Mouse (Mus musculus): ENCODE measurements around the gene P4ha3. TPM values are rescaled to one million over a fixed set of nuclear protein-coding genes. Genes with fewer than 3 reads are reported as not detected.
A peak's percentile ranks its signal among the peaks of the same experiment; 100 is the strongest.
"Not testable (repeated sequence)": the region's sequence is repeated elsewhere in the genome, so short reads cannot be mapped to it uniquely, and the experiment has no call there.

The P4ha3 gene
- total and polyA plus RNA-seq, 2 experiments from 2014 or later: 2.9 to 9.3 TPM

- Histone ChIP-seq H3K27me3 (ENCODE audit: insufficient read depth, low read length) (no peaks in the 10 kb centered on the region), H3K4me3 (ENCODE audit: low read length) (no peak overlapping the region), H3K9me3 (ENCODE audit: low read length) (no peaks in the 10 kb centered on the region), H3K4me2 (ENCODE audit: low read depth, low read length) (no peak overlapping the region), H3K4me1 (ENCODE audit: insufficient read depth, low read length) (no peaks in the 10 kb centered on the region), H3K9ac (replicated peaks; ENCODE audit: low read length) (no peak overlapping the region), H3K27ac (no peak overlapping the region), H3K36me3 (ENCODE audit: insufficient read depth, low read length) (peaks cover 16% of the 10 kb centered on the region)
- TF ChIP-seq CTCF (IDR thresholded peaks at IDR 0.05; ENCODE audit: low read depth): no peak
- ATAC-seq: no peak
- 85% methylated on average over 3 of the region's 3 CpGs for WGBS
- DNase-seq (ENCODE audit: low spot score): no peak
Observed at GRCm38 (mm10) chr7:100262350-100262749, 23.0 kb upstream of the P4ha3 start.

DNA sequence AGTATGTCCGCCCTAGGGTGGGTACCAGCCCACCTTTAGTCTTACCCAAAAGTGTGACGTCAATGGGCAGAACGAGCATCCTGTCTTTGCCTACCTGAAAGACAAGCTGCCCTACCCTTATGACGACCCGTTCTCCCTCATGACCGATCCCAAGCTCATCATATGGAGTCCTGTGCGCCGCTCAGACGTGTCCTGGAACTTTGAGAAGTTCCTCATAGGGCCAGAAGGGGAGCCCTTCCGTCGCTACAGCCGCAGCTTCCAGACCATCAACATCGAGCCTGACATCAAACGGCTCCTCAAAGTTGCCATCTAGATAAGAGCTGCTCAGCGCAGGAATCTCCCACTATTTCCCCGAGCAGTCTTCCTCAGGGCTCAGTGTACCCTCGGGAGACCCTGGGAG, 20.4 kb upstream of the P4ha3 start:
- not testable (repeated sequence) for H3K4me3 ChIP-seq (ENCODE audit: low read length); ATAC-seq; H3K27me3 ChIP-seq (ENCODE audit: insufficient read depth, low read length); H3K27ac ChIP-seq; H3K9me3 ChIP-seq (ENCODE audit: low read length); H3K4me2 ChIP-seq (ENCODE audit: low read depth, low read length); H3K9ac ChIP-seq (replicated peaks; ENCODE audit: low read length); H3K4me1 ChIP-seq (ENCODE audit: insufficient read depth, low read length); DNase-seq (ENCODE audit: low spot score)
- TF ChIP-seq CTCF (IDR thresholded peaks at IDR 0.05; ENCODE audit: low read depth): peak; percentile 24
- H3K36me3 ChIP-seq (ENCODE audit: insufficient read depth, low read length): peaks cover 23% of the 10 kb centered on the region
- WGBS: 68% methylated on average over 16 of the region's 17 CpGs

- no peaks in the 10 kb centered on the region for H3K4me1 ChIP-seq (ENCODE audit: insufficient read depth, low read length)
- H3K27me3 ChIP-seq (ENCODE audit: insufficient read depth, low read length): no peaks in the 10 kb centered on the region
- no peak for ATAC-seq
- H3K4me3 ChIP-seq (ENCODE audit: low read length): no peak overlapping the region
- DNase-seq (ENCODE audit: low spot score): no peak
- no peak overlapping the region for H3K27ac ChIP-seq
- no peak overlapping the region for H3K9ac ChIP-seq (replicated peaks; ENCODE audit: low read length)
- H3K4me2 ChIP-seq (ENCODE audit: low read depth, low read length): no peak overlapping the region
- no peak for TF ChIP-seq CTCF (IDR thresholded peaks at IDR 0.05; ENCODE audit: low read depth)
- 95% methylated on average over 8 of the region's 8 CpGs for WGBS
- H3K9me3 ChIP-seq (ENCODE audit: low read length): no peaks in the 10 kb centered on the region
- H3K36me3 ChIP-seq (ENCODE audit: insufficient read depth, low read length): peaks cover 11% of the 10 kb centered on the region
Observed at GRCm38 (mm10) chr7:100272369-100272768, 13.0 kb upstream of the P4ha3 start.

DNA sequence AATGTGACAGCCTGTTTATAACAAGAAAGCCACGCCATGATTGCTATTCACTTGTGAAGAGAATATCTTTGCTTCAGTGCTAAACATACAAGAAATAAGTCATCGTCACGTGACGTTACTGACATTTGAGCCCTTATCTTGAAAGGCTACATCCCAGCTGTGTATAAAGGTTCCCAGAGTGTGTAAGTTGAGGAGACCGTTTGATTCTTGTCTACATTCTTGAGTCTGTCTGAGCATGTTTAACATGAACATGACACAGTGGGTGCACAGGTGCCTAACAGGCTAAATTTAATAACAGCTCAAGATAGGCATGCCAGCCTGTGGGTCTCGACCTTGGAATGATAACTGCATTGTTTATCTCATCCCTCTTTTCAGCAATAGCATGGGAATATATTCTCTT, 10.8 kb upstream of the P4ha3 start:
- no peak for ATAC-seq
- no peak overlapping the region for H3K27ac ChIP-seq
- no peak for TF ChIP-seq CTCF (IDR thresholded peaks at IDR 0.05; ENCODE audit: low read depth)

DNA sequence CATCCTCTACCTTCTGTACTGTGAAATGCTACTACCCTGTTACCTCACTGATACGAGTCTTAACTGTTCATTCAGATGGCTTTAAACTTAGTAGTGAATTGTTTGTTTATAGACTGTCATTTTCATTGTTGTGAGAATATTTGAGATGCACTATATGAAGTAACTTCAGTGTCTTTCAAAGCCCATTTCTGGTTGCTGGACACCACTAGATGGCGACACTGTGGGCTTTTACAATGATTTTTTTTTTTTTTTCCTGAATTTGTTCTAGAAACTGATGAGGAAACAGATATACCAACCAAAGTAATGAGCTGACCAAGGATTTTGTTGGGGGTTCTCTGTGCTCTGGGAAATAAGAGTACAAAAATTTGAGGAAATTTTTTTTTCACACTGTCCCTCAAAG, 8.9 kb upstream of the P4ha3 start:
- DNase-seq (ENCODE audit: low spot score) (peak; percentile 56), ATAC-seq (no peak)
- Histone ChIP-seq H3K4me3 (ENCODE audit: low read length) (no peak overlapping the region), H3K4me1 (ENCODE audit: insufficient read depth, low read length) (no peaks in the 10 kb centered on the region), H3K4me2 (ENCODE audit: low read depth, low read length) (no peak overlapping the region), H3K36me3 (ENCODE audit: insufficient read depth, low read length) (no peaks in the 10 kb centered on the region), H3K9ac (replicated peaks; ENCODE audit: low read length) (no peak overlapping the region), H3K27ac (no peak overlapping the region), H3K27me3 (ENCODE audit: insufficient read depth, low read length) (no peaks in the 10 kb centered on the region), H3K9me3 (ENCODE audit: low read length) (no peaks in the 10 kb centered on the region)
- 37% methylated on average over 2 of the region's 2 CpGs for WGBS
- peak; percentile 63 for TF ChIP-seq CTCF (IDR thresholded peaks at IDR 0.05; ENCODE audit: low read depth)

More for the DNA sequence above, 10.8 kb upstream of the P4ha3 start:
- no peaks in the 10 kb centered on the region for H3K9me3 ChIP-seq (ENCODE audit: low read length)
- peaks cover 6% of the 10 kb centered on the region; the same call in 1 of the 2 replicates for H3K36me3 ChIP-seq (ENCODE audit: insufficient read depth, low read length)
- no peak overlapping the region for H3K4me2 ChIP-seq (ENCODE audit: low read depth, low read length)
- DNase-seq (ENCODE audit: low spot score): no peak
- H3K9ac ChIP-seq (replicated peaks; ENCODE audit: low read length): no peak overlapping the region
- no peaks in the 10 kb centered on the region for H3K4me1 ChIP-seq (ENCODE audit: insufficient read depth, low read length)
- no peaks in the 10 kb centered on the region for H3K27me3 ChIP-seq (ENCODE audit: insufficient read depth, low read length)
- WGBS: 87% methylated on average over 6 of the region's 6 CpGs
- no peak overlapping the region for H3K4me3 ChIP-seq (ENCODE audit: low read length)

DNA sequence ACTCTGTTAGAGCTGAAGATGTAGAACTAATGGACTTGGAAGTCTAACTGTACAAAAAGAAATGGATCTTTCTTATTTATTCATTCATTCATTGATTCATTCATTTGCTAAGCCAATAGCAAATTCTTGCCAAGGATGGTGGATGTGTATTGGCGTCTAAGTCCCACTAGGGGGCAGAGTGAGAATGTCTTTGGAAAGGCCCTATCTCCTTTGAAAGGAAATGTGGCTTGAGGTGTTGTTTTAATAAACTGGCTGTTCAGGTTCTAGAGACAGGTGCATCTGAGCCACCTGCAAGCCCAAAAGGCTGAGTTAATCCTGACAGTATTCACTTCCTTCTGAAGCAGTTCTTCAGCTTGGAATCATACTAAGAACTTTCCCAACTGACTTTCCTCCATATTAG, 5.5 kb upstream of the P4ha3 start:
- no peak overlapping the region for H3K9ac ChIP-seq (replicated peaks; ENCODE audit: low read length)
- ATAC-seq (no peak; the same call in 1 of the 2 replicates), DNase-seq (ENCODE audit: low spot score) (peak; percentile 89)
- H3K4me2 ChIP-seq (ENCODE audit: low read depth, low read length): no peak overlapping the region
- WGBS: 0% methylated on average over 1 of the region's 1 CpGs
- H3K27me3 ChIP-seq (ENCODE audit: insufficient read depth, low read length): no peaks in the 10 kb centered on the region
- peaks cover 2% of the 10 kb centered on the region; the same call in 1 of the 2 replicates for H3K4me1 ChIP-seq (ENCODE audit: insufficient read depth, low read length)
- no peak overlapping the region for H3K27ac ChIP-seq
- H3K9me3 ChIP-seq (ENCODE audit: low read length): no peaks in the 10 kb centered on the region
- no peaks in the 10 kb centered on the region for H3K36me3 ChIP-seq (ENCODE audit: insufficient read depth, low read length)
- TF ChIP-seq CTCF (IDR thresholded peaks at IDR 0.05; ENCODE audit: low read depth): peak; percentile 94
- H3K4me3 ChIP-seq (ENCODE audit: low read length): no peak overlapping the region

- WGBS: 45% methylated on average over 3 of the region's 3 CpGs
- no peak overlapping the region for H3K27ac ChIP-seq
- no peak for ATAC-seq
- H3K4me1 ChIP-seq (ENCODE audit: insufficient read depth, low read length): peaks cover 3% of the 10 kb centered on the region; the same call in 1 of the 2 replicates
- H3K9me3 ChIP-seq (ENCODE audit: low read length): no peaks in the 10 kb centered on the region
- H3K9ac ChIP-seq (replicated peaks; ENCODE audit: low read length): no peak overlapping the region
- no peaks in the 10 kb centered on the region for H3K27me3 ChIP-seq (ENCODE audit: insufficient read depth, low read length)
- no peaks in the 10 kb centered on the region for H3K36me3 ChIP-seq (ENCODE audit: insufficient read depth, low read length)
- no peak overlapping the region for H3K4me2 ChIP-seq (ENCODE audit: low read depth, low read length)
- no peak overlapping the region for H3K4me3 ChIP-seq (ENCODE audit: low read length)
- no peak for DNase-seq (ENCODE audit: low spot score)
- TF ChIP-seq CTCF (IDR thresholded peaks at IDR 0.05; ENCODE audit: low read depth): no peak
Observed at GRCm38 (mm10) chr7:100281596-100281995, 3.7 kb upstream of the P4ha3 start.
